Mouse (Mus musculus) ovary, postnatal 10 days (tissue): ENCODE data around the gene Hmgcl.
"Not testable (repeated sequence)": the region's sequence is repeated elsewhere in the genome, so short reads cannot be mapped to it uniquely, and the experiment has no call there.

Experiments used
- DNase-seq: peaks from one replicate; pipeline ENCODE4 v3.0.0; 2022; ENCODE audit warnings: low spot score

Hmgcl gene

DNA sequence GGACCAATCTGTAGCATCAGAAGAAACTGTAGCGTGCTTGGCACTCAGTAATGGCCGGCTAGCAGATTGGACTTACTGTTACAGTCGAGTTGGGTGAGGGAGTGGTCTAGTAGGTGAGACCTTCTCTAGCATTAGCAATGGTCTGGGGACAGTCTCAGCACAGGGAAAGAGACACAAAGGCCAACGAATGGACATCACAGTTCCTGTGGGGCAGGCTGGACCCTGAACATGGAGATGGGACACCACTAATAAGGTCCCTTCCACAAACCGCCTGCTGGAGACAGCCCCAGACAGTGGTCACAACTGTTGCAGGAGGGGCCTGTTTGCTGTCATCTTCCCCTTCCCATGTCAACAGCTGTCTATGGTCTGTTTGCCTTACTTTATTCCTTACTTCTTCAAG, 15.5 kb downstream of the Hmgcl start:
- no peak for DNase-seq

DNA sequence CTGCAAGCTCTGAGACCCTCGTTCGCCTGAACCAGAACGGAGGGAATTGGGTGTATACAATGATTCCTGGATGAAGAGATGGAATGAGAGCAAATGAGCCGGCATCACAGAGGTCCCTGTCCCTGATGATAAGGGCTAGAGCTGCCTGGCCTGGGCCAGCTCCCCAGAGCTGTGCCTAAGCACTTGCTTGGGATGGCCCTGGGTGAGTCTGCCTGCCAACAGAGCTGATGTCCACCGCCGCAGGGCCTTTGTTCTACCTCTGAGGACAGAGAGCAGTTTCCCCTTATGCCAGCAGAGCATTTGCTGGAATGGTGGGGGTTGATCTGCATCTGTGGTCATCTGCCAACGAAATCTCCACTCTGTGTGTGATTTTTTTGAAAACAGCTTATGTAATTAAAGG, 15.9 kb downstream of the Hmgcl start:
- no peak for DNase-seq

DNA sequence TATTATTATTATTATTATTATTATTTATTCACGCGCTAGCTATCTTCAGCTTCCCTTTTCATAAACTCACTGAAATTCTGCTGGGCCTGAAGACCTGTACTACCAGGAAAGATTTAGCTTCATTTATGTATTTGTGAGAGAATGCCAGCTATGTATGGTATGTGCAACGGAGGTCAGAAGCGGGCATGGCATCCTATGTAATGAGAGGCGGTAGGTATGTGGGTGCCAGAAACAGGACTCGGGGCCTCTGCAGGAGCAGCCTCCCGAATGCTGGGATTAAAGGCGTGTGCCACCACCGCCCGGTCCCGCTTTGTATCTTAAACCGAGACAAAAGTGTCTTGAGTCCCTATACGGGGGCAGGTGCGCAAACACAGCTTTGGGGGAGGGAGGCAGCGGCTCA, 16.7 kb downstream of the Hmgcl start:
- DNase-seq: no peak

DNA sequence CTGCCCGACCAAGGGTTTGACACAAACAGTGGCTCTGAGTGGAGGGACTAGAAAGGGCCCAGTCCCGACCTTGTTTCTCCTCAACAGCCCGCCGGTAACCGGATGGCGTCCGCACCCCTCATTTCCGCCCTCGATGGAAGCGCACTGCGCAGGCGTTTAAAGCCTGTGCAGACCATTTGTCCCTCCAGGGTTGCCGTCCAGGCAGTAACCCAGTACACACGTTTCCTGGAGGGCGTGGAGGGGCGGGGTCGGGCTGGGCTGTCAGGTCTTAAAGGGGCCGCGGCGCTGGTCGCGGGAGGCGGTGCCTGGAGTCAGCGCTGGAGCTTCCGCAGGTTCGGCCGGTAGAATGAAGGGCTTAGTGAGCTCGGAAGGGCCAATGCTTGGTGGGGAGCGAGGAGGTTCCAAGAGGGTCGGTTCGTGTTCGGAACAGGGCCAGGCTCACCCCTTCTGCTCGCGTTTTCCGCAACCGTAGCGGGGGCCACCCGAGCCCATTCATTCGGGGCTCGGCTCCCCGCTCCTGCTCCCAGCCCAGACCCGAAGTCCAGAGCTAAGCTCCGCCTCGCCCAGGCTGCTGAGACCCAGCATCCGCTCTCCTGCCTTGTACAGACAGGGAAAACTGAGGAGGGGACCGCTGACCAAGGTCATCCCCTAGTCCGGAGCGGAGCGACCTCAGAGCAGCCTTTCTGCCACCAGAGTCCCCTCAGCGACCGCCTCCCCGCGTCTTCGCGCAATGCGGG, 17.4 kb downstream of the Hmgcl start, which contains the start of gene Gale:
Gene Gale, plus strand, starts transcription at position 271 of the 737 bp plus-strand sequence.
- DNase-seq: peak; percentile 85

DNA sequence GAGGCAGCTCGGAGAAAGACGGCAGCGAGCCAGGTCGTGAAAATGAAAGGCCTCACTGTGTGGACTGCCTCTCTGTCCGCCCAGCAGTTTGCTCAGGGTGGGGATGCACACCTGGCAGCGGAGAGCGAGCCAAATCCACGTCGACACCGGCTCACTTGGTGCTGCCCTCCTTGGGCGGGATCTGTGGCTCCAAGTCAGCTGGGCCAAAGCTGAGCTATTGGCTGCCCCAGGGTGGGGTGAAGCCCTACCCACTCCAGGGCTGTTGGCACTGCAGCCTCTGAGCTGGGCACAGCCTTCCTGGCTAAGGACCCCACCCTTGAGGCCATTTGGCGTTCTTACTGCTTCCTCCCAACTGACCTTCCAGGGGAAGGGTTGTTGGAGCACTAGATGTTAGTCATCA, 18.2 kb downstream of the Hmgcl start:
- DNase-seq: no peak

DNA sequence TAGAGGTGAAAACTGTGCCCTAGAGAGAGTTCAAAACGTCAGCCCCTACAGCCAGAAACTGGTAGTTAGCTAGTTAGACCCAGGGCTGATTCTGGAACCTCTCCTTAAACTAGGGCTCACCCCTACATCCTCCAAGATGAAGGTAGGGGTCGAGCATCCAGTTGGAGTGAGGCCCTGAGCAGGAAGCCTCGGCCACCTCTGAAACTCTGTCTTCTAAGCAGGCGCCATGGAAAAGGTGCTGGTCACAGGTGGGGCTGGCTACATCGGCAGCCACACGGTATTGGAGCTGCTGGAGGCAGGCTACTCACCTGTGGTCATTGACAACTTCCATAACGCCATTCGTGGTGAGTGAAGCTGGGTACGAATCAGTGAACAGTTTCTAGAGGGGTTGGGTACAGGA, 18.9 kb downstream of the Hmgcl start:
- no peak for DNase-seq

DNA sequence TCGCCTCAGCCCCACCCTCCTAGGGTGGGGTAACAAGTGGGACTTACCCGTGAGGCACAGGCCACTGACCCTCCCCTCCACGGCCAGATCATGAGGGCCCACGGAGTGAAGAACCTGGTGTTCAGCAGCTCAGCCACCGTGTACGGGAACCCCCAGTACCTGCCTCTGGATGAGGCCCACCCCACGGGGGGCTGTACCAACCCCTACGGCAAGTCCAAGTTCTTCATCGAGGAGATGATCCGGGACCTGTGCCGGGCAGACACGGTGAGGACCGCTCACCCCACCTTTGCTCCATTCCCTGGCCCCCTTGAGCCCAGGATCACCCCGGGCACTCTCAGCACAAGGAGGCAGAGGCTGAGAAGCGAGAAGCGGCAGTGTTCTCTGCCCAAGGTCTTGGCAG, 20.0 kb downstream of the Hmgcl start:
- DNase-seq: no peak

DNA sequence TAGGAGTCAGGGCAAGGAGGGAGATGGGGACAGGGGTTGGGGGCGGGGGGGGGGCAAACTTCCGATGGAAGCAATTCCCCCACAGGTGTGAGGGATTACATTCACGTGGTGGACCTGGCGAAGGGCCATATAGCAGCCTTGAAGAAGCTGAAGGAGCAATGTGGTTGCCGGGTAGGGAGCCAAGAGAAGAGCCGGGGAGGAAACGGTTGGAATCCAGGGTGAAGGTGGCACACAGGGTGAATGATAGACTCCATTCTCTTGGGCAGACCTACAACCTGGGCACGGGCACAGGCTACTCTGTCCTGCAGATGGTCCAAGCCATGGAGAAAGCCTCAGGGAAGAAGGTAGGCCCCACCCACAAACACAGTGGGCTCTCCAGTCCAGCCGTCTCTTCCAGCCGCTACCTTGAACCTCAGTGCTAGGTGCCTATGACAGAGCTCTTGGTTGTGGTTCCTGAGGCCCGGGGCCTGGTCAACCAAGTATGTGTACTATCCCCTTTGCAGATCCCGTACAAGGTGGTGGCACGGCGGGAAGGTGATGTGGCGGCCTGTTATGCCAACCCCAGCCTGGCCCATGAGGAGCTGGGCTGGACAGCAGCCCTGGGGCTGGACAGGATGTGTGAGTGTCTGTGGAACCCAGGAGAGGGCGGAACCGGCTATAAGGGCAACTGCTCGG, 21.0 kb downstream of the Hmgcl start:
- DNase-seq: no peak

DNA sequence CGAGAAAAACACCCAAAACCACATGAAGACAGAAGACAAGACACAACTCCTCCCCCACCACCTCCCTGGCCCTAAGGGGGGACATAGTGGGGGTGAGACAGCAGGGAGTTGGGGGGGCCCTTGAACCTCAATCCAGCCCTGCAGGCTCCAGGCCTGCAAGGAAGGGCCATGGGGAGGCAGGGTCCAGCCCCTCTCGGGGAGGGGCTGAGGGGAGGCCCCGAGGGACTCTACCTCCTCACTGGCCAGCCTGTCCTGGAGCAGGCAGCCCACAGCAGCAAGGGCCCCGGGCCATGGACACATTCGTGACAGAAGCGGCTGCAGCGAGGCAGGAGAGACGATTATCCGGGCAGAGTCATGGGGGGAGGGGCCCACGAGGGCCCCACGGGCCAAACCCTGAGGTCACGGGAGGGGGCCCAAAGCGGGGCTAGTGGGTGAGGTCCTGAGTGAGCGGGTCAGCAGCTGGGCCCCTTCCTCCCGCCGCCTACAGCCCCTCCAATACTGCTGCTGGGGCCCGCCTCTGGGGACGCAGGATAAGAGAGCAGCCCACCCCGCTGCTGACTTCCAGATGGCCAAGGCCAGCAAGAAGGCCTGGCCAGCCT, 22.1 kb downstream of the Hmgcl start:
- DNase-seq: no peak

DNA sequence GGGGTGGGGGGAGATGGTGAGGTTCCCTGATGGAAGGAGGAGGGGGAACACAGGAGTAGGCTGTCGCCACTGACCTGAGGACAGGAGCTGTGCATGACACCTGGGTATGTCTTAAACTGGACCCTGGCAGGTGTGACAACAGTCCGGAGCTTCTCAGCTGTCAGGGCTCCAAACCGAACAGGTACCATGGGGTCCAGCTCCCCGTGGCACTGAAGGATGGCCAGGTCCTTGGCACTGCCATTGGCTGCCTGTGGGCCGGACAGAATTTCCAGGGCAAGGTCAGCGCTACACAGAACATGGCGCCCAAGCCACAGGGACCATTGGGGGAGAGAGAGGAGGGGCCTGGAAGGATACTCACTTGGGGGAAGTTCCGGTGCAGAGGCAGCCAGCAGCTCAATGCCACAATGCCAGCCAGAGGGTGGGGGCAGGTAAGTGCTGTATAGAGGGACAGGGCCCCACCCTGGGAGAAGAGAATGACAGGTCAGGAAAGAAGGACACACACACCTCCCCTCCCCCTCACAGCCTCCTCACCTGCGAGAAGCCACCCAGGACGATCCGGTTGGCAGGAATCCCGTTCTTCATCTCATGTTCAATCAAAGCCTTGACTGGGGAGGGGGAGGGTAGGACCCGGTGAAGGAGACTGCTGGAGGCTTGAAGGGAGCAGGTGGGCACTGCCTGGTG, 23.0 kb downstream of the Hmgcl start:
- no peak for DNase-seq

DNA sequence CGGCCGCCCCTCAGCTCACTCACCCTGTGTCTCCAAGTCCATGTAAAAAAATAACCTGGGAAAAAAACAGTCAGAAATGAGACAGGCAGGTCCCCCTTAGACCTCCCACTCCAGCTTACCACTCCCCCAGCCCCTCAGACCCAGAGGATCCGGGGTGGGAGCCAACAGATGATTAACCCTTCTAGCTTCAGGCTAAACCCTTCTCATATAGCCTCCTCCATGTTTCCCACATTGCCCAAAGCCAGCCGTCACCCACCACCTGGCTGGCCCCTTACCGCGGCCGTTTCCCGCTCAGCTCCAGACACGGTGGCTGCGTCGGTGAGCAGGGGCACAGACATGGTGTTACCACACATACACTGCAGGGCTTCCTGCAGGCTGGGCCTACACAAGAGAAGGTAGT, 24.3 kb downstream of the Hmgcl start:
- no peak for DNase-seq

DNA sequence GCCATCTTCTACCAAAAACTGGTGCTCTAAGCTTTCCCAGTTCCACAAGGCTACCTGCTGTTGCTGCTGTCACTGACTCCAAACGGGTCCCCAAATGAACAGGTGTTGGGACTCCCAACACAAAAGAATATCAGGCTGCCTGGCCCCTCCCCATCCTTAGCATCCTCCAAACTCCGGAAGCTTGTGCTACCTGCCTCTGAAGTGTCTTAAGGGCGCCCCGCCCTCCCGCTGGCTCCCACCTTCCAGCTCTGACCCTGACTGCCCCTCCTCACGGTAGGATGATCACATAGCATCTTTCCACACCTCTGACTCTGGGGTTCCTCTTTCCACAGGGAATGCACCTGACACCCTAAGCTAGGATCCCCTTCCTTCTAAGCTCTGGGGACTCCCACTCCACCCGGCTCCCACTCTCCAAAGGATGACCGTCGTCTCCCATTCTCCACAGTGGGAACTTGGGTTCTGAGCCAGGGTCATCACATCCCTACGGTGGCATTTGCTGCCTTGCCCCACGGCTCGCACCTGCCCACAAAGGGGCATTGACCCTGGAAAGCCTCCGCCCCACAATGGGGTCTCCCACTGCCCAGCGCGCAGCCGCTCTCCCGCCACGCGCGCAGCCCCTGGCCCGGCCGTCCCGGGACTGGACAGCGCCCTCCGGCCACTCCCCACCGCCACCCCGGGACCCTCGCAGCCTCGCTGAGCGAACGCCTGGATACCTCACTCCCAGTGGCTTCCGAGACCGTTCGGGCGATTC, 25.7 kb downstream of the Hmgcl start:
- DNase-seq: no peak

DNA sequence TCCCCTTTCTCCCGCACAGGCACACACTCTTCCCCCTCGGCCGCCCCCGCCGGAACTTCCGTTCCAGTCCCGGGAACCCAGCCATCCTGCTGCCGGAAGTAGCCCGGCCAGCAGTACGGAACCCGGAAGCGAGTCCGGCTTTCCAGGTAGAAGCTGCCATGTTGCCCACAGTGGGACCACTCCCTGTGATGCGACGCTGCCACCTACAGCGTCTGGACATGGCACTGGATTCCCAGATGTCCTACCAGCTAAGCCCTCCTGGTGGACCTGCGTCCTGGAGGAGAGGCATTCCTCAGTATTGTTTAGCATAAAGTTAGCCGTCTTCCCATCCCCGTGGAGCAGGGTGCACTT, 26.3 kb downstream of the Hmgcl start, which contains the start of gene Lypla2:
Gene Lypla2, minus strand, starts transcription at position 71 of the 351 bp plus-strand sequence.
- DNase-seq: peak; percentile 75

DNA sequence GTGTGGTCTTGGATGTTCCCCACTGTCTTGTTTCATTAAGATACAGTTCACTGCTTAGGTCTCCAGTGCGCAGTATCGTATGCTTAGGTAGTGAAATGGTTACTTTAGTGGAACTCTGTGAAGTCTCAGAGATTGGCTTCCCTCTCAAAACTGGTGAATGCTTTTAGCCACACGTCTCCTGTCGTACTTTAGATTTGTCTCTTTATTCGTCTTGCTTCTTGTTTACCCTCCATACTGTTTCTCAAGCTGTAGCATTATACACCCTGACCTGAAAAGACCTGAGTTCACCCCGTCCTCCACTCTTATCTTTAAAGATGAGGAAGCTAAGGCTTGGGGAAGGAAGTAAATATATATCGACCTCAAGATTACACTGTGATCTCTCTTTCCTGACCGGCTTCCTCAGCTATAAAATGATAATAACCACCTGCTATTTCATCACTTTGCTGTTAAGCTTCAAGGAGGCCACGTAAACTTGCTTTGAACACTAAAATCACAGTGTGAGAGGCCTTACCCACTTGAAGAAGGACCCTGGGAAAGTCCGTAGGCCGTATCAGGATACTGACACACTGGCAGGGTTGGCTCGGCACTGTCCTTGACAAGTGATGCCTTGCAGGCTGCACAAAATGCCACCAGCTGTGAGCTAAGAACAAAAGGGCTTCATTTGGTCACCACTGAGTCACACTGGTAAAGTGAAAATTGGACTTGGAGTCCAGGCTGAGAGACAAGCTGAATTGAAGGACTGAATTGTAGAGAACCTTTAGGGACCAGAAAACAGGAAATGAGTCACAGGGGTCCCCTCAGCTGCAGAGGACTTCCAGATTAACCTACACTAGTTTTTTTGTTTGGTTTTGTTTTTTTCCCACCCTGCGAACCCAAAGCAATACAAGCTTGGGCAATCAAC, 26.9 kb downstream of the Hmgcl start:
- DNase-seq: no peak

DNA sequence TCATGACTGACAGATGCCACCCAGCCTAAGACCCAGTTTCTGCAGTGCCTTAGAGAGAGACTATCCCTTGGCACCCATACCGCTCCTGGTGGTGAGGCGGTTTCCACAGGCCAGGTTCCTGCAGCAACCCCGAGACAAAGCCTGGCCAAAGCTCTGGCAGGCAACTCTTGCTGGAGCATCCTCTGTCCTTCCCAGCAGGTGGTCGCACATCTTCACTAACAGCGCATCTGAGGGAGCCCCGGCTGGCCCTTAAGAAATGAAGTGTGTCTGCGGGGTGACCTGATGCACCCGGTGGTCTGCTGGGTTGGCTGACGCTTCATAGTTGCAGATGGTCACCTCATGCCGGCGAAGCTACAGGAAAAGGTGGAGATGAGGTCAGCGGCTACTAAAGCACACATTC, 29.9 kb downstream of the Hmgcl start:
- no peak for DNase-seq

DNA sequence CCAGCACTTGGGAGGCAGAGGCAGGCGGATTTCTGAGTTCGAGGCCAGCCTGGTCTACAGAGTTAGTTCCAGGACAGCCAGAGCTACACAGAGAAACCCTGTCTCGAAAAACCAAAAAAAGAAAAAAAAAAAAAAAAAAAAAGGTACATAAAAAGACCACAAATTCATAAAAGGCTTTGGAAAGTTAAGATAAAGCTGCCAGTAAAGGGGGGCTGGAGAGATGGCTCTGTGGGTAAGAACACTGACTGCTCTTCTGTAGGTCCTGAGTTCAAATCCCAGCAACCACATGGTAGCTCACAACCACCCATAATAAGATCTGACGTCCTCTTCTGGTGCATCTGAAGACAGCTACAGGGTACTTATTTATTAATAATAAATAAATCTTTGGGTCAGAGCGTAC, 34.0 kb downstream of the Hmgcl start:
- DNase-seq: not testable (repeated sequence)

DNA sequence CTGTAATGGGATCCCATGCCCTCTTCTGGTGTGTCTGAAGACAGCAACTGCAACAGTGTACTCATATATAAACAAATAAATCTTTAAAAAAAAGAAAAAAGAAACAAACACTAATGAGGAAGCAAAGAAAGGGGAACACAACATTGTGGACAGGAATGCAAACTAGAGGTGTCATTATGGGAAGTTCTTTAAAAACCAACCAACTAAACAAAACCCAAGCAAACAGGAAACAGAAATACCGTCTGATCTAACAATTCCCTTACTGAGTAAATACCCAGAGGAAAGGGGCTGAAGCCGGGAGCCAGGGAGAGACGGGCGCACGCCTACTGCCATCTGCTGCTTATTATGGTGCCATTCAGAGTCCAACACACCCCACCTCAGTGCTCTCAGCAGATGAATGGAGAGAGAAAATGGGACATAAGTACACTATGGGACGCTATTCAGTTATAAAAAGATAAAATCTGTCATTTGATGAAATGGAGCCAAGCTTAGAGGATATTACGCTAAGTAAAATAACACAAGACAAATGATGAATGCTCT, 35.3 kb downstream of the Hmgcl start:
- DNase-seq: no peak

DNA sequence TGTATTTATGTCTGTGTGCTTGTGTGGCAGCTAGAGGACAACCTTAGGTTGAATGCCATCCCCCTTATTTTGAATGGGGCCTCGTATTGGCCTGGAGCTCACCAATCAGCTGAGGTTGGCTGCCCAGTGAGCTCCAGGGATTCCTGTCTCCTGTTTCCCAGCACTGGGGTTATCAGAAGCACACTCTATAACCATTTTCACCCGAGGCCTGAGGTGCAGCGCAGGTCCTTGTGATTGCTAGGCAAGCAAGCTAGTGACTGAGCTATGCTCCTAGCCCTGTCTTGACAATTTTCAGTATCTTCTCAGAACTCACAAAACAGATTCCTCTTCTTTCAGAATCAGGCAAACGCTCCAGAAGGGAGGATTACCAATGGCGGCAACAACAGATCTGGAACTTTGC, 38.3 kb downstream of the Hmgcl start:
- no peak for DNase-seq

DNA sequence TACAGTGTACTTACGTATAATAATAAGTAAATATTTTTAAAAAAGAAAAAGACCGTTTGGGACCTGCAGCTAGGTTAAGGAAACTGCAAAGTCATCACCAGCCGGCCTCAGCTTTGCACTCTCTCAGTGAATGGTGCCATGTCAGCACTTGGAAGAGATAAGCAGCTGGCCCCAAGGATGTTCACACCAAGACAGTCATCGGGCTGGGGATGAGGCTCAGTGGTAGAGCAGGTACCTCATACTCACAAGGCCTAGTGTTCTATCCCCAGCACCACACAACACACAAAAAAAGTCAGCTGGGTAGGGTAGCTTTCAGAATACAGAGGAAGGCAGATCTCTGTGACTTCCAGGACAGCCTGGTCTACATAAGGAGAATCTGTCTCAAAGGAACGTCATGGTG, 38.9 kb downstream of the Hmgcl start:
- DNase-seq: no peak

DNA sequence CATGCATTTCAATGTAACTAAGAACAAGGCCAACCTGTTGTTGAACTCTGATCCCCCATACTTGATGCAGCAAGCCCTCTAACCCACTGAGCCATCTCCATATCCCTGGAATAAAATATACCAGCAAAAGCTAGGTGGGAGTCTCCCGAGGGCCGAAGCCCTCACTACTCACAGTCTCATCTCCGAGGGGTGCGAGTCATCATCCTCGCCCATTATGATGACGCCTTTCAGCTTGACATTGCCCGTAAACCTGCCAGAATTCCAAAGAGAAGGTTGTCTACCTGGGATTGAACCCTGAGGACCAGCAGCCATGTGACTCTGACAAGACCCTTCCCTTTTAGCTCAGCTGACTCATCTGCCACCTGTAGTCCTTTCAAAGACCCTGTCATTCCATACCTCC, 39.5 kb downstream of the Hmgcl start:
- DNase-seq: no peak
